1 mouse cellular context compared by ENCODE assay signal in genomic region chr11:96282795-96283430, GRCm38 (mm10).
TF ChIP-seq lines count a peak whose summit lies in the region.

No protein-coding gene starts in this region.

TF ChIP-seq in CH12.LX, 34 proteins besides CTCF, POLR2A, EP300 and RAD21 (continued from another document):
- no peak for TF ChIP-seq JUN (IDR thresholded peaks at IDR 0.05; ENCODE audit: insufficient read depth, low read depth, low read length)
- TF ChIP-seq NRF1 (IDR thresholded peaks at IDR 0.05; ENCODE audit: low read depth, low read length), result no peak
- no peak for TF ChIP-seq RCOR1 (conservative IDR thresholded peaks at IDR 0.05; ENCODE audit: low read depth, low read length)
- TF ChIP-seq ZC3H11A (IDR thresholded peaks at IDR 0.05; ENCODE audit: low read depth, low read length), result no peak
- TF ChIP-seq CHD2 (IDR thresholded peaks at IDR 0.05; ENCODE audit: low read length), result no peak
- no peak for TF ChIP-seq PAX5 (IDR thresholded peaks at IDR 0.05; ENCODE audit: low read length)
- TF ChIP-seq ETS1 (conservative IDR thresholded peaks at IDR 0.05; ENCODE audit: low read depth, low read length), result no peak
- TF ChIP-seq POLR2AphosphoS2 (IDR thresholded peaks at IDR 0.05; ENCODE audit: low read depth, low read length), result no peak
- TF ChIP-seq ZKSCAN1 (IDR thresholded peaks at IDR 0.05; ENCODE audit: borderline replicate concordance, low read depth, low read length), result no peak
- TF ChIP-seq IRF4 (IDR thresholded peaks at IDR 0.05; ENCODE audit: low read depth, low read length), result no peak
- TF ChIP-seq MEF2A (IDR thresholded peaks at IDR 0.05; ENCODE audit: borderline replicate concordance, low read depth, low read length), result no peak
- no peak for TF ChIP-seq MYC (IDR thresholded peaks at IDR 0.05; ENCODE audit: low read depth, low read length)
